Mouse (Mus musculus): ENCODE data around the gene Phf7. TPM values are rescaled to one million over a fixed set of nuclear protein-coding genes. Genes with fewer than 3 reads are reported as not detected.

Phf7 gene
- total RNA-seq, 2 experiments from 2014 or later = 5.0 to 5.3 TPM

GRCm38 (mm10) chr14:31233996-31234591 lies 17.0 kb downstream of the Phf7 start:
- intact Hi-C loops (cut with DNase I) = no loop called here
- DNase-seq (ENCODE audit: extremely low spot score in 1 of 2, low spot score in 2 of 2) = peak; percentile 70 to 84

GRCm38 (mm10) chr14:31233070-31233995 lies 17.8 kb downstream of the Phf7 start:
- intact Hi-C loops (cut with DNase I) = no loop called here
- DNase-seq (ENCODE audit: extremely low spot score in 1 of 2, low spot score in 2 of 2) = peak in 1 of 2 experiments; percentile 71

GRCm38 (mm10) chr14:31232404-31233069 lies 18.6 kb downstream of the Phf7 start:
- intact Hi-C loops (cut with DNase I) = no loop called here
- DNase-seq (ENCODE audit: extremely low spot score in 1 of 2, low spot score in 2 of 2) = peak in 1 of 2 experiments; percentile 29

GRCm38 (mm10) chr14:31230442-31230841 lies 20.7 kb downstream of the Phf7 start:
- DNase-seq (ENCODE audit: extremely low spot score in 1 of 2, low spot score in 2 of 2) = peak in 1 of 2 experiments; percentile 13
- intact Hi-C loops (cut with DNase I) = no loop called here

GRCm38 (mm10) chr14:31228234-31228633 lies 22.9 kb downstream of the Phf7 start:
- intact Hi-C loops (cut with DNase I) = no loop called here
- peak in 1 of 2 experiments; percentile 52 for DNase-seq (ENCODE audit: extremely low spot score in 1 of 2, low spot score in 2 of 2)

GRCm38 (mm10) chr14:31226978-31227377 lies 24.1 kb downstream of the Phf7 start:
- intact Hi-C loops (cut with DNase I) = no loop called here
- DNase-seq (ENCODE audit: extremely low spot score in 1 of 2, low spot score in 2 of 2) = peak; percentile 53 to 75

GRCm38 (mm10) chr14:31217666-31218065 lies 33.5 kb downstream of the Phf7 start, which contains the start of gene Sema3g:
Gene Sema3g, plus strand, starts transcription at chr14:31217860.
- DNase-seq (ENCODE audit: extremely low spot score in 1 of 2, low spot score in 2 of 2) = peak in 1 of 2 experiments; percentile 83

GRCm38 (mm10) chr14:31216846-31217245 lies 34.3 kb downstream of the Phf7 start, which contains the start of gene Nisch:
Gene Nisch, minus strand, starts transcription at chr14:31216946.
- no peak for DNase-seq (ENCODE audit: extremely low spot score in 1 of 2, low spot score in 2 of 2)
- intact Hi-C loops (cut with DNase I) = loop anchor here (10.0 kb wide), 1 partner anchor 108 kb away; the partner anchor contains the start of gene Dnah1

More at GRCm38 (mm10) chr14:31217666-31218065, 33.5 kb downstream of the Phf7 start, which contains the start of gene Sema3g:
- intact Hi-C loops (cut with DNase I) = loop anchor here (10.0 kb wide), 1 partner anchor 107 kb away; the partner anchor contains the start of gene Dnah1

- intact Hi-C loops (cut with DNase I) = loop anchor here (10.0 kb wide), 1 partner anchor 109 kb away; the partner anchor contains the start of gene Dnah1
- DNase-seq (ENCODE audit: extremely low spot score in 1 of 2, low spot score in 2 of 2) = peak; percentile 56 to 69
Measured at GRCm38 (mm10) chr14:31215157-31216002, 35.7 kb downstream of the Phf7 start.

- intact Hi-C loops (cut with DNase I) = loop anchor here (10.0 kb wide), 1 partner anchor 110 kb away; the partner anchor contains the start of gene Dnah1
- DNase-seq (ENCODE audit: extremely low spot score in 1 of 2, low spot score in 2 of 2) = no peak
Measured at GRCm38 (mm10) chr14:31214684-31215083, 36.4 kb downstream of the Phf7 start.

- intact Hi-C loops (cut with DNase I) = loop anchor here (10.0 kb wide), 1 partner anchor 111 kb away; the partner anchor contains the start of gene Dnah1
- DNase-seq (ENCODE audit: extremely low spot score in 1 of 2, low spot score in 2 of 2) = no peak
Measured at GRCm38 (mm10) chr14:31213868-31214267, 37.2 kb downstream of the Phf7 start.

GRCm38 (mm10) chr14:31212499-31212898 lies 38.6 kb downstream of the Phf7 start:
- no peak for DNase-seq (ENCODE audit: extremely low spot score in 1 of 2, low spot score in 2 of 2)
- intact Hi-C loops (cut with DNase I) = loop anchor here (10.0 kb wide), 1 partner anchor 112 kb away; the partner anchor contains the start of gene Dnah1

- intact Hi-C loops (cut with DNase I) = loop anchor here (10.0 kb wide), 1 partner anchor 113 kb away; the partner anchor contains the start of gene Dnah1
- DNase-seq (ENCODE audit: extremely low spot score in 1 of 2, low spot score in 2 of 2) = no peak
Measured at GRCm38 (mm10) chr14:31211854-31212253, 39.3 kb downstream of the Phf7 start.

GRCm38 (mm10) chr14:31209133-31209557 lies 42.0 kb downstream of the Phf7 start:
- DNase-seq (ENCODE audit: extremely low spot score in 1 of 2, low spot score in 2 of 2) = no peak
- intact Hi-C loops (cut with DNase I) = loop anchor here (5.0 kb wide), 1 partner anchor 43 kb away; the partner anchor contains the start of genes Bap1 and Phf7

GRCm38 (mm10) chr14:31208084-31208483 lies 43.0 kb downstream of the Phf7 start, which contains the start of gene Tnnc1:
Gene Tnnc1, plus strand, starts transcription at chr14:31208312.
- DNase-seq (ENCODE audit: extremely low spot score in 1 of 2, low spot score in 2 of 2) = no peak
- intact Hi-C loops (cut with DNase I) = loop anchor here (5.0 kb wide), 1 partner anchor 44 kb away; the partner anchor contains the start of genes Bap1 and Phf7

- intact Hi-C loops (cut with DNase I) = loop anchor here (5.0 kb wide), 1 partner anchor 45 kb away; the partner anchor contains the start of genes Bap1 and Phf7
Measured at GRCm38 (mm10) chr14:31207070-31207830, 43.9 kb downstream of the Phf7 start.

More at GRCm38 (mm10) chr14:31207070-31207830, 43.9 kb downstream of the Phf7 start:
- no peak for DNase-seq (ENCODE audit: extremely low spot score in 1 of 2, low spot score in 2 of 2)

All from left cerebral cortex, postnatal 10 days (tissue).